Mouse (Mus musculus) limb, embryonic 14.5 days (tissue): Measurements from ENCODE around the gene Gjc2. TPM values are rescaled to one million over a fixed set of nuclear protein-coding genes. Genes with fewer than 3 reads are reported as not detected.

Experiments
- ATAC-seq: fragments of 200-750 bp; cut with Nextera tagmentation; 2 replicates; pipeline ENCODE4 v1.8.0; 2017; ENCODE audit warnings: low read depth, moderate number of reproducible peaks, moderate TSS enrichment; ENCODE audit not compliant: low FRiP score
- DNase-seq: peaks from one replicate; pipeline ENCODE4 v3.0.0-alpha.2; 2015; ENCODE audit warnings: low spot score
- H3K27ac ChIP-seq: fragments of 300-500 bp; sonication (generic); replicated peaks from 2 replicates; pipeline ENCODE4 v1.5.1; 2014; ENCODE audit warnings: low read depth, mild to moderate bottlenecking, low read length, moderate library complexity, mixed read lengths
- H3K27me3 ChIP-seq: fragments of 300-500 bp; sonication (generic); 2 replicates; pipeline ENCODE4 v1.6.1; 2014; ENCODE audit warnings: low read length, mixed read lengths; ENCODE audit not compliant: control insufficient read depth, insufficient read depth
- H3K36me3 ChIP-seq: fragments of 300-500 bp; sonication (generic); 2 replicates; pipeline ENCODE4 v1.6.1; 2014; ENCODE audit warnings: mild to moderate bottlenecking, low read length, moderate library complexity, mixed read lengths; ENCODE audit not compliant: control insufficient read depth, insufficient read depth
- H3K4me1 ChIP-seq: fragments of 300-500 bp; sonication (generic); 2 replicates; pipeline ENCODE4 v1.6.1; 2014; ENCODE audit warnings: antibody characterized with exemption, low read length, mixed read lengths; ENCODE audit not compliant: control insufficient read depth, insufficient read depth
- H3K4me2 ChIP-seq: fragments of 300-500 bp; sonication (generic); replicated peaks from 2 replicates; pipeline ENCODE4 v1.6.1; 2014; ENCODE audit warnings: low read depth, mild to moderate bottlenecking, low read length, moderate library complexity; ENCODE audit not compliant: severe bottlenecking
- H3K4me3 ChIP-seq: fragments of 300-500 bp; sonication (generic); replicated peaks from 2 replicates; pipeline ENCODE4 v1.5.1; 2014; ENCODE audit warnings: low read length
- H3K9ac ChIP-seq: fragments of 300-500 bp; sonication (generic); 2 replicates; pipeline ENCODE4 v1.6.1; 2014; ENCODE audit warnings: mild to moderate bottlenecking, low read depth, low read length, moderate library complexity; ENCODE audit not compliant: severe bottlenecking
- H3K9me3 ChIP-seq: fragments of 300-500 bp; sonication (generic); 2 replicates; pipeline ENCODE4 v1.6.1; 2016; ENCODE audit warnings: low read length; ENCODE audit not compliant: control insufficient read depth
- POLR2A ChIP-seq: fragments of 200-500 bp; IDR thresholded peaks from 2 replicates; pipeline ENCODE4 v1.8.0; 2012; ENCODE audit warnings: inconsistent platforms, mild to moderate bottlenecking, moderate library complexity, borderline replicate concordance; ENCODE audit not compliant: insufficient read depth, insufficient read length; ENCODE audit errors: extremely low read depth
- WGBS: fragments of 180-500 bp; shearing (Covaris S2); extraction: QIAGEN DNeasy Blood & Tissue Kit; methylation state at CpG from one replicate; pipeline ENCODE4 v1.1.7; 2014; 5-methylcytosine and 5-hydroxymethylcytosine counted together
- polyA plus RNA-seq, 2 experiments: library from polyadenylated mRNA; depleted of rRNA in 1 of 2; stranded (reverse) in 1 of 2; unstranded in 1 of 2; fragments of >200 nt; fragmentation: Nextera tagmentation in 1 of 2; extraction: Ambion mirVana in 1 of 2; gene quantifications; 2 replicates each; pipeline versions ENCODE4 v1.2.1 to v1.2.3; 2012 to 2014

Gene Gjc2
- polyA plus RNA-seq, 2 experiments, result 0.36 to 0.78 TPM

GRCm38 (mm10) chr11:59142962-59143361 lies 40.1 kb downstream of the Gjc2 start:
- no peak overlapping the region for H3K4me3 ChIP-seq
- no peak for DNase-seq
- H3K27me3 ChIP-seq, result no peaks in the 10 kb centered on the region; the same call in 1 of the 2 replicates
- H3K27ac ChIP-seq, result no peak overlapping the region
- no peaks in the 10 kb centered on the region for H3K36me3 ChIP-seq
- no peaks in the 10 kb centered on the region for H3K4me1 ChIP-seq
- TF ChIP-seq POLR2A, result no peak
- WGBS, result 71% methylated on average over 5 of the region's 5 CpGs
- no peak overlapping the region for H3K4me2 ChIP-seq
- ATAC-seq, result no peak
- H3K9me3 ChIP-seq, result no peaks in the 10 kb centered on the region
- no peak overlapping the region for H3K9ac ChIP-seq

GRCm38 (mm10) chr11:59141772-59142370 lies 41.1 kb downstream of the Gjc2 start:
- peaks cover 10% of the 10 kb centered on the region for H3K27me3 ChIP-seq
- no peaks in the 10 kb centered on the region for H3K36me3 ChIP-seq
- no peaks in the 10 kb centered on the region for H3K4me1 ChIP-seq
- H3K27ac ChIP-seq, result no peak overlapping the region
- no peaks in the 10 kb centered on the region for H3K9me3 ChIP-seq
- DNase-seq, result no peak
- no peak for ATAC-seq
- no peak for TF ChIP-seq POLR2A
- 12% methylated on average over 14 of the region's 14 CpGs for WGBS
- peak overlapping the region; percentile 10; the same call in 1 of the 2 replicates for H3K4me2 ChIP-seq
- no peak overlapping the region for H3K9ac ChIP-seq
- no peak overlapping the region for H3K4me3 ChIP-seq

- no peak for TF ChIP-seq POLR2A
- no peak overlapping the region for H3K9ac ChIP-seq
- no peaks in the 10 kb centered on the region for H3K9me3 ChIP-seq
- no peak overlapping the region for H3K4me3 ChIP-seq
- H3K4me2 ChIP-seq, result no peak overlapping the region
- no peaks in the 10 kb centered on the region for H3K4me1 ChIP-seq
- H3K36me3 ChIP-seq, result no peaks in the 10 kb centered on the region
- ATAC-seq (peak; percentile 56), DNase-seq (no peak)
- no peak overlapping the region for H3K27ac ChIP-seq
- 62% methylated on average over 18 of the region's 19 CpGs for WGBS
- H3K27me3 ChIP-seq, result peaks cover 41% of the 10 kb centered on the region
Observed at GRCm38 (mm10) chr11:59138537-59139486, 44.2 kb downstream of the Gjc2 start.

- Histone ChIP-seq H3K36me3 (no peaks in the 10 kb centered on the region), H3K4me3 (no peak overlapping the region), H3K4me2 (no peak overlapping the region), H3K27me3 (peaks cover 57% of the 10 kb centered on the region), H3K4me1 (no peaks in the 10 kb centered on the region), H3K9ac (no peak overlapping the region), H3K27ac (no peak overlapping the region), H3K9me3 (no peaks in the 10 kb centered on the region)
- DNase-seq (no peak), ATAC-seq (no peak)
- WGBS, result 74% methylated on average over 12 of the region's 12 CpGs
- TF ChIP-seq POLR2A, result no peak
Observed at GRCm38 (mm10) chr11:59136994-59137706, 45.9 kb downstream of the Gjc2 start.

- H3K4me1 ChIP-seq, result no peaks in the 10 kb centered on the region
- H3K27ac ChIP-seq, result no peak within 1 kb of the TSS
- H3K4me2 ChIP-seq, result peak within 1 kb of the TSS; percentile 35
- H3K27me3 ChIP-seq, result peaks cover 57% of the 10 kb centered on the region
- H3K9me3 ChIP-seq, result no peaks in the 10 kb centered on the region
- H3K36me3 ChIP-seq, result no peaks in the 10 kb centered on the region
- DNase-seq (no peak), ATAC-seq (no peak)
- peak within 1 kb of the TSS; percentile 16 for H3K4me3 ChIP-seq
- TF ChIP-seq POLR2A, result no peak
- WGBS, result 24% methylated on average over 41 of the region's 44 CpGs
- H3K9ac ChIP-seq, result no peak within 1 kb of the TSS; the same call in 1 of the 2 replicates
Observed at GRCm38 (mm10) chr11:59135904-59136452, 47.0 kb downstream of the Gjc2 start, which contains the start of gene Obscn. Gene Obscn (minus strand): TSS chr11:59136402.
